Mouse (Mus musculus) MEL (cell line): Measurements from ENCODE around the gene Wars. TPM values are rescaled to one million over a fixed set of nuclear protein-coding genes. Genes with fewer than 3 reads are reported as not detected.

ENCODE experiments used
- DNase-seq: peaks from one replicate; pipeline ENCODE4 v3.0.0; 2011; ENCODE audit warnings: low read depth, low spot score
- H3K27ac ChIP-seq: 2 replicates; pipeline ENCODE4 v1.5.1; 2012; ENCODE audit warnings: low read depth, mild to moderate bottlenecking, control low read depth, low read length, moderate library complexity; ENCODE audit not compliant: control insufficient read depth
- H3K27me3 ChIP-seq, 2 experiments: fragments of 150-350 bp in 1 of 2; sonication (generic) in 1 of 2; 2 replicates each; pipeline ENCODE4 v1.6.1; 2012; ENCODE audit warnings: low read length in 2 of 2, mild to moderate bottlenecking in 2 of 2, improper control_type of control experiment in 1 of 2, moderate library complexity in 1 of 2; ENCODE audit not compliant: insufficient read depth in 2 of 2, control insufficient read depth in 1 of 2
- H3K36me3 ChIP-seq, 2 experiments: 2 replicates each; pipeline ENCODE4 v1.6.1; 2012 to 2014; ENCODE audit warnings: low read length in 2 of 2, improper control_type of control experiment in 1 of 2, inconsistent platforms in 1 of 2, mild to moderate bottlenecking in 1 of 2; ENCODE audit not compliant: insufficient read depth in 2 of 2, control insufficient read depth in 1 of 2
- H3K4me1 ChIP-seq, 2 experiments: fragments of 150-350 bp in 1 of 2; sonication (generic) in 1 of 2; 2 replicates each; pipeline ENCODE4 v1.6.1; 2012; ENCODE audit warnings: low read length in 2 of 2, improper control_type of control experiment in 1 of 2, mild to moderate bottlenecking in 1 of 2; ENCODE audit not compliant: insufficient read depth in 2 of 2, control insufficient read depth in 1 of 2
- H3K4me3 ChIP-seq, 2 experiments: fragments of 150-350 bp in 1 of 2; sonication (generic) in 1 of 2; 2 replicates each; pipeline ENCODE4 v1.5.1; 2012; ENCODE audit warnings: low read depth in 2 of 2, low read length in 2 of 2, mild to moderate bottlenecking in 2 of 2, moderate library complexity in 2 of 2, control low read depth in 1 of 2, improper control_type of control experiment in 1 of 2; ENCODE audit not compliant: control insufficient read depth in 1 of 2, insufficient read depth in 1 of 2
- H3K79me2 ChIP-seq: 2 replicates; pipeline ENCODE4 v1.6.1; 2012; ENCODE audit warnings: mild to moderate bottlenecking, low read length, moderate library complexity; ENCODE audit not compliant: control insufficient read depth, poor library complexity, insufficient read depth
- H3K9ac ChIP-seq: 2 replicates; pipeline ENCODE4 v1.6.1; 2012; ENCODE audit warnings: low read depth, mild to moderate bottlenecking, control low read depth, low read length, moderate library complexity; ENCODE audit not compliant: control insufficient read depth, poor library complexity, severe bottlenecking
- H3K9me3 ChIP-seq: fragments of 150-350 bp; sonication (generic); replicated peaks from 2 replicates; pipeline ENCODE4 v1.6.1; 2012; ENCODE audit warnings: mild to moderate bottlenecking, low read length, improper control_type of control experiment, moderate library complexity; ENCODE audit not compliant: insufficient read depth
- BHLHE40 ChIP-seq: IDR thresholded peaks from 2 replicates; pipeline ENCODE4 v1.6.1; 2012; ENCODE audit warnings: low read depth, mild to moderate bottlenecking, inconsistent platforms, low read length, improper control_type of control experiment, borderline replicate concordance
- CHD2 ChIP-seq: IDR thresholded peaks from 2 replicates; pipeline ENCODE4 v1.6.1; 2011; ENCODE audit warnings: low read length, improper control_type of control experiment
- CTCF ChIP-seq, 3 experiments: IDR thresholded peaks in 2 of 3; conservative IDR thresholded peaks in 1 of 3; 2 replicates each; pipeline ENCODE4 v1.5.1; 2011 to 2012; ENCODE audit warnings: low read length in 3 of 3, low read depth in 2 of 3, mild to moderate bottlenecking in 2 of 3, improper control_type of control experiment in 1 of 3, inconsistent platforms in 1 of 3, mixed read lengths in 1 of 3, moderate library complexity in 1 of 3; ENCODE audit not compliant: control insufficient read depth in 1 of 3, insufficient read depth in 1 of 3, poor library complexity in 1 of 3, severe bottlenecking in 1 of 3
- E2F4 ChIP-seq: IDR thresholded peaks from 2 replicates; pipeline ENCODE4 v1.6.1; 2011; ENCODE audit warnings: low read depth, low read length, improper control_type of control experiment, borderline replicate concordance
- ELF1 ChIP-seq: IDR thresholded peaks from 2 replicates; pipeline ENCODE4 v1.6.1; 2014; ENCODE audit warnings: low read depth, mild to moderate bottlenecking, inconsistent platforms, low read length, improper control_type of control experiment, moderate library complexity
- EP300 ChIP-seq, 2 experiments: IDR thresholded peaks; 2 replicates each; pipeline ENCODE4 v1.6.1; 2011; ENCODE audit warnings: improper control_type of control experiment in 2 of 2, low read length in 2 of 2, low read depth in 1 of 2, mild to moderate bottlenecking in 1 of 2
- ETS1 ChIP-seq: IDR thresholded peaks from 2 replicates; pipeline ENCODE4 v1.6.1; 2012; ENCODE audit warnings: low read depth, mild to moderate bottlenecking, inconsistent platforms, low read length, improper control_type of control experiment, moderate library complexity
- GABPA ChIP-seq: IDR thresholded peaks from 2 replicates; pipeline ENCODE4 v1.6.1; 2012; ENCODE audit warnings: low read depth, mild to moderate bottlenecking, inconsistent platforms, low read length, improper control_type of control experiment, moderate library complexity
- GATA1 ChIP-seq: IDR thresholded peaks from 2 replicates; pipeline ENCODE4 v1.6.1; 2011; ENCODE audit warnings: low read depth, low read length, improper control_type of control experiment
- HCFC1 ChIP-seq: IDR thresholded peaks from 2 replicates; pipeline ENCODE4 v1.6.1; 2012; ENCODE audit warnings: low read depth, mild to moderate bottlenecking, inconsistent platforms, low read length, improper control_type of control experiment, moderate library complexity
- JUND ChIP-seq: IDR thresholded peaks from 2 replicates; pipeline ENCODE4 v1.6.1; 2011; ENCODE audit warnings: low read depth, mild to moderate bottlenecking, improper control_type of control experiment, low read length
- KAT2A ChIP-seq: conservative IDR thresholded peaks from 2 replicates; pipeline ENCODE4 v1.6.1; 2012; ENCODE audit warnings: low read depth, low read length, improper control_type of control experiment, inconsistent platforms
- MAX ChIP-seq: IDR thresholded peaks from 2 replicates; pipeline ENCODE4 v1.6.1; 2011; ENCODE audit warnings: low read length, improper control_type of control experiment
- MAZ ChIP-seq: IDR thresholded peaks from 2 replicates; pipeline ENCODE4 v1.6.1; 2012; ENCODE audit warnings: low read depth, mild to moderate bottlenecking, inconsistent platforms, low read length, improper control_type of control experiment
- MYC ChIP-seq: IDR thresholded peaks from 2 replicates; pipeline ENCODE4 v1.6.1; 2011; ENCODE audit warnings: low read depth, mild to moderate bottlenecking, low read length, improper control_type of control experiment, moderate library complexity
- NELFE ChIP-seq: IDR thresholded peaks from 2 replicates; pipeline ENCODE4 v1.6.1; 2011; ENCODE audit warnings: low read depth, low read length, improper control_type of control experiment
- POLR2A ChIP-seq, 2 experiments: IDR thresholded peaks; 2 replicates each; pipeline ENCODE4 v1.6.1; 2011 to 2012; ENCODE audit warnings: low read length in 2 of 2, mild to moderate bottlenecking in 2 of 2, control low read depth in 1 of 2, improper control_type of control experiment in 1 of 2, low read depth in 1 of 2, moderate library complexity in 1 of 2; ENCODE audit not compliant: control insufficient read depth in 1 of 2, insufficient read depth in 1 of 2, poor library complexity in 1 of 2
- POLR2AphosphoS2 ChIP-seq: IDR thresholded peaks from 2 replicates; pipeline ENCODE4 v1.6.1; 2011; ENCODE audit warnings: low read length, improper control_type of control experiment
- RCOR1 ChIP-seq: IDR thresholded peaks from 2 replicates; pipeline ENCODE4 v1.6.1; 2012; ENCODE audit warnings: low read depth, mild to moderate bottlenecking, inconsistent platforms, low read length, improper control_type of control experiment
- SIN3A ChIP-seq: IDR thresholded peaks from 2 replicates; pipeline ENCODE4 v1.6.1; 2012; ENCODE audit warnings: low read length, improper control_type of control experiment, inconsistent platforms
- SMC3 ChIP-seq: IDR thresholded peaks from 2 replicates; pipeline ENCODE4 v1.6.1; 2011; ENCODE audit warnings: low read depth, low read length, improper control_type of control experiment
- TBP ChIP-seq: IDR thresholded peaks from 2 replicates; pipeline ENCODE4 v1.8.0; 2011; ENCODE audit warnings: low read depth, low read length, improper control_type of control experiment
- UBTF ChIP-seq: IDR thresholded peaks from 2 replicates; pipeline ENCODE4 v1.6.1; 2012; ENCODE audit warnings: low read depth, mild to moderate bottlenecking, inconsistent platforms, low read length, improper control_type of control experiment, moderate library complexity, borderline replicate concordance; ENCODE audit not compliant: insufficient read depth
- USF1 ChIP-seq: IDR thresholded peaks from 2 replicates; pipeline ENCODE4 v1.6.1; 2014; ENCODE audit warnings: low read depth, mild to moderate bottlenecking, inconsistent platforms, low read length, improper control_type of control experiment, moderate library complexity
- USF2 ChIP-seq, 2 experiments: IDR thresholded peaks; 2 replicates each; pipeline ENCODE4 v1.6.1; 2011 to 2012; ENCODE audit warnings: improper control_type of control experiment in 2 of 2, low read length in 2 of 2, borderline replicate concordance in 1 of 2, inconsistent platforms in 1 of 2, low read depth in 1 of 2, mild to moderate bottlenecking in 1 of 2; ENCODE audit not compliant: insufficient read depth in 1 of 2
- ZC3H11A ChIP-seq: IDR thresholded peaks from 2 replicates; pipeline ENCODE4 v1.6.1; 2012; ENCODE audit warnings: low read depth, mild to moderate bottlenecking, inconsistent platforms, low read length, improper control_type of control experiment
- polyA plus RNA-seq, 2 experiments: library from polyadenylated mRNA; stranded (reverse) in 1 of 2; unstranded in 1 of 2; fragments of >175 nt in 1 of 2; fragments of >200 nt in 1 of 2; gene quantifications; 2 replicates each; pipeline versions ENCODE4 v1.2.1 to v1.2.4; 2012; ENCODE audit warnings: low replicate concordance in 2 of 2, low read depth in 1 of 2; ENCODE audit not compliant: insufficient read length in 2 of 2, insufficient read depth in 1 of 2, missing spikeins in 1 of 2
- total RNA-seq: library from RNA; depleted of rRNA; stranded (reverse); fragments of 300-350 nt; gene quantifications from 2 replicates; pipeline ENCODE4 v1.2.3, GENCODE M21; 2012

Gene Wars
- total and polyA plus RNA-seq, 3 experiments, result 85.7 to 836 (median 98.4) TPM

DNA sequence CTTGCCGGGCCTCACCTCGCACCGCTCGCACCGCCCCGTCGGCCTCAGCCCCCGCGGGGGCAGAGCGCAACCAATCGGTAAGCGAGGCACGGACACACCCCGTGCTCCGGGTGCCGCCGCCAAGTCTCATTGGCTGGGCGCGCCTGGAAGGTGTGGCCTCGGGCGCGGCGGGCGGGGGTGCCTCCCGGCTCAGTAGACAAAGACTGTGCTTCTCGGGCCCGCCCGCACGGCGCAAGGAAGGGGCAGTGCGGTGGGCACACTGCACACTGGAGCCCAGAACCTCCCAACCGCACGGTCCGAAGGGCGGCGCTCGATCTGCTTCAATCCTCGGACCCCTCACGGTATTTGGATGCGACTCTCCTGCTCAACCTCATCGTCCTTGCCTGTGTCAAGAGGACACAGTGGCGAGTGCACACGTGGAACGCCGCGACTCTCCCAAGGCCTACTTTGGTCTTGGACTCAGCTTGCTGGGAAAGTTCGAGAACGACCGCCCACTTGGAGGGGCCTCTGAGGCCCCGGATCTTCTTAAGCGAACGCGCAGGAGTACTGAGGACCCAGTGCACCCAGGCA, 58.0 kb downstream of the Wars start, which contains the start of the genes Slc25a29 and Slc25a47 (continued):
- no peak for TF ChIP-seq CTCF (IDR thresholded peaks at IDR 0.05 in 2 of 3, conservative IDR thresholded peaks at IDR 0.05 in 1 of 3; ENCODE audit: control insufficient read depth in 1 of 3, insufficient read depth in 1 of 3, low read depth in 2 of 3, low read length in 3 of 3, poor library complexity in 1 of 3, severe bottlenecking in 1 of 3)
- TF ChIP-seq NELFE, result peak; percentile 83
- TF ChIP-seq EP300 (IDR thresholded peaks at IDR 0.05; ENCODE audit: low read depth in 1 of 2, low read length in 2 of 2), result no peak
- TF ChIP-seq MYC, result peak; percentile 89
- TF ChIP-seq TBP, result peak; percentile 36
- peak; percentile 66 for TF ChIP-seq POLR2AphosphoS2
- TF ChIP-seq ELF1, result peak; percentile 43
- TF ChIP-seq RCOR1, result no peak
- TF ChIP-seq USF1, result 0 out of 2 replicates have a peak, but pooled peaks have one; percentile 18
- TF ChIP-seq MAX, result peak; percentile 86
- peak; percentile 52 to 78; a peak in 3 of 4 replicates for TF ChIP-seq POLR2A (IDR thresholded peaks at IDR 0.05; ENCODE audit: control insufficient read depth in 1 of 2, insufficient read depth in 1 of 2, low read depth in 1 of 2, low read length in 2 of 2, poor library complexity in 1 of 2)
- peak; percentile 25; the same call in 1 of the 2 replicates for TF ChIP-seq KAT2A
- TF ChIP-seq ETS1, result 0 out of 2 replicates have a peak, but pooled peaks have one; percentile 27
- no peak for TF ChIP-seq GATA1

DNA sequence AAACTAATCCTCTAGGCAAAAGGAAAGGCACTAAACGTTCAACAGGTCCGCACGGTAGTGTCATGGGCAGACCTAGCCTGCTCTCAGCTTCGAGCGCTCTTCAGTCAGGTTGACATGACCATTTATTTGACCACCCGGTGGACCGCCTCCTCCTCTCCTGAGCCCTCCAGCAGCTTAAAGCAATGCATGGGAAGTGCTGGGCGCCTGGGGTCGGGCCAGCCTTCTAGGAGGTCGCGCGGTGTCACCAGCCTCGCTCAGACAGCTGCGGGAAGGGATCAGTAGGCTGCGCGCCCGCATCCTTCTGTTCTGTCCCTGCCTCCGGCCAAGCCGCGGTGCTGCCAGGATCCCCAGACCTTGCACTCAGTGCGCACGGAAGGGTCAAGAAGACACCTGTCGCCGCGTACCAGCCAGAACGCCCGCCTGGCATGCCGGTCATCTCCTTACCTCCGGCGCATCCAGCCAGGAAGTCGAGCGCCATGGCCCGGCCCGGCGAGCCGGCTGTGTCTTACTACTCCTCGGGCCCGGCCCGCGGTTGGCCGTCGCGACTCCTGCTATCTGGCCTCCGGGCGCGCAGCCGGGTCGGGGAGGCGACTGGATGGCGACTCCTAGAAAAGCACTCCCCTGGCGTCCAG, 58.6 kb downstream of the Wars start:
- no peaks in the 10 kb centered on the region for H3K9me3 ChIP-seq
- H3K4me1 ChIP-seq, result peaks cover 3 to 14% of the 10 kb centered on the region in 2 experiments; a peak in 3 of 4 replicates
- H3K79me2 ChIP-seq, result peaks cover 19% of the 10 kb centered on the region
- no peak for DNase-seq
- TF ChIP-seq USF1, result no peak
- TF ChIP-seq, all 39 proteins: peak for 0
- H3K27ac ChIP-seq, result no peak overlapping the region
- peak overlapping the region; percentile 70 to 77 for H3K4me3 ChIP-seq
- H3K9ac ChIP-seq, result peak overlapping the region; percentile 70
- H3K27me3 ChIP-seq, result no peaks in the 10 kb centered on the region
- peaks cover 0 to 6% of the 10 kb centered on the region in 2 experiments; a peak in 2 of 4 replicates for H3K36me3 ChIP-seq

- no peaks in the 10 kb centered on the region for H3K9me3 ChIP-seq
- no peaks in the 10 kb centered on the region for H3K27me3 ChIP-seq
- peaks cover 19% of the 10 kb centered on the region for H3K79me2 ChIP-seq
- peaks cover 3 to 14% of the 10 kb centered on the region in 2 experiments; a peak in 3 of 4 replicates for H3K4me1 ChIP-seq
- no peak for TF ChIP-seq USF2 (IDR thresholded peaks at IDR 0.05; ENCODE audit: borderline replicate concordance in 1 of 2, insufficient read depth in 1 of 2, low read depth in 1 of 2, low read length in 2 of 2)
- TF ChIP-seq KAT2A, result no peak
- TF ChIP-seq HCFC1, result no peak
- no peak for TF ChIP-seq CHD2
- TF ChIP-seq UBTF, result no peak
- TF ChIP-seq RCOR1, result no peak
- no peak for TF ChIP-seq NELFE
- TF ChIP-seq ZC3H11A, result no peak
- no peak for TF ChIP-seq TBP
- no peak for TF ChIP-seq EP300 (IDR thresholded peaks at IDR 0.05; ENCODE audit: low read depth in 1 of 2, low read length in 2 of 2)
- TF ChIP-seq ELF1, result no peak
- no peak for TF ChIP-seq SMC3
- no peak for TF ChIP-seq MAZ
- no peak for TF ChIP-seq JUND
- TF ChIP-seq POLR2AphosphoS2, result no peak
- no peak for TF ChIP-seq SIN3A
- no peak for TF ChIP-seq E2F4
- TF ChIP-seq GABPA, result no peak
- TF ChIP-seq BHLHE40, result no peak
- no peak overlapping the region for H3K27ac ChIP-seq
- H3K9ac ChIP-seq, result no peak overlapping the region; the same call in 1 of the 2 replicates
- no peak for DNase-seq
- no peak overlapping the region for H3K4me3 ChIP-seq
- peaks cover 0 to 6% of the 10 kb centered on the region in 2 experiments; a peak in 2 of 4 replicates for H3K36me3 ChIP-seq
Measured at GRCm38 (mm10) chr12:108834786-108835185, 59.2 kb downstream of the Wars start.
